Mouse (Mus musculus) cerebellum, postnatal 36 days (tissue): Measurements from ENCODE around the gene Dnm2.

Experiments
- DNase-seq, 2 experiments: peaks; one replicate each; pipeline ENCODE4 v3.0.0; 2021 to 2022; ENCODE audit warnings: mixed read lengths in 2 of 2

The Dnm2 gene

DNA sequence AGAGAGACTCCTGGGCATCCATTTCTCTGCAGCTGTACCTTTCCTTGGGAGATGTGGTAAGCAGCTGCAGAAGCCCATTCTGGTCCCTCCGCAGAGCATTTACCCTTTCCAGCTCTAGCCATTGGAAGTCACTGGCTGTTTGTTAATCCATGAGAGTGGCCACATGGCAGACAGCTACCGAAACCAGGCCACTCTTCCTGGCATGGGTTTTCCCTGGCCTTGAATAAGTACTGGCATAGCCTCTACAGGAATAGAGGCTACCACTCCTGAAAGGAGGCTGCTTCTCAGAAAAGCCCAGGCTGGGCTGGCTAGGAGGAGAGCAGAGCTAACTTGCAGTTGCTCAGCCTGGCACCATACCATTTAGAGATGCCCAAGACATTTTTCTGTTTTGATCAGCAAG lies 126.3 kb downstream of the Dnm2 start:
- peak in 1 of 2 experiments; percentile 26 for DNase-seq

GRCm38 (mm10) chr9:21553607-21554273 lies 129.0 kb downstream of the Dnm2 start:
- no peak for DNase-seq

DNA sequence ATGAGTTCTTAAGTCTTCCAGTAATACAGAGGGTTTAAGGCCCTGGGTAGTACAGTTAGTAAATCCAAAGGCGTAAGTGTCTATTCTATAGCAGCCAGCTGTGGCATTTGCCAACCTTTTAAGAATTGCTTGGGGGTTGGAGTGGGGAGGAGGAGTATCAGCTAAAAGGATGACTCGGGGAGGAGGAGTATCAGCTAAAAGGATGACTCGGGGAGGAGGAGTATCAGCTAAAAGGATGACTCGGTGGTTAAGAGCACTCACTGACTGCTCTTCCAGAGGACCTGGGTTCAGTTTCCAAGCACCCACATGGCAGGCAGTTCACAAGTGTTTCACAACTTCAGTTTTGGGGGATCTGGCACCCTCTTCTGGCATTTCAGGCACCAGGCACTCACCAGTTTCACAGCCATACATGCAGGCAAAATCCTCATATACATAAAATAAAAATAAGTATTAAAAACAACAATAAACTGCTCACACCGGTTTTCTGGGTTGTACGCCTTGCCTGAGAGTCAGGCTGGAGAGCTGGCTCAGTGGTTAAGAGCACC lies 130.6 kb downstream of the Dnm2 start:
- no peak for DNase-seq

DNA sequence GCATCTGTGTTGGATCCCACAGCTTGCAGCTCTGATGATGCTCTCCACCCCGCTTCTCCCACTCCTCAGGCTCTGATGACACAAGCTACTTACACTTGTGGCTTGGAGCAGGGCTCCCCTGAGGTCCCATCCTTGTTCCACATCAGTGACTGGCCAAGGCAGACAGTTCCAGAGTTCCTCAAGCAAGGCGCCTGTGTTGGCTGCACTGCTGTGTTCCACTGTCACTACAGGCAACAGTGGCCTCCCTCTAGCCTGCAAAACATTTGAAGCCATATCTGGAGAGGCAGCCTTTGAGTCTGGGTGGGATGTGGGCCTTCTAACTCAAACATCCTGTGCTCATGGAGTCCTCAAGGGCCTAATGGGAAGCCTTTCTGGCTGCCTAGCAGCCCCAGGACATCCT lies 132.3 kb downstream of the Dnm2 start:
- no peak for DNase-seq
